Mouse (Mus musculus) stomach, postnatal 0 days (tissue): ENCODE results near the gene Cetn3. TPM values are rescaled to one million over a fixed set of nuclear protein-coding genes. Genes with fewer than 3 reads are reported as not detected.
A peak's percentile ranks its signal among the peaks of the same experiment; 100 is the strongest.

ENCODE experiments used
- ATAC-seq: fragments of 200-750 bp; cut with Nextera tagmentation; 2 replicates; pipeline ENCODE4 v1.8.0; 2017; ENCODE audit not compliant: low FRiP score, low TSS enrichment
- DNase-seq: peaks from one replicate; pipeline ENCODE4 v3.0.0-alpha.2; 2016; ENCODE audit warnings: low spot score
- H3K27ac ChIP-seq: fragments of 300-500 bp; sonication (generic); replicated peaks from 2 replicates; pipeline ENCODE4 v1.5.1; 2014; ENCODE audit warnings: mild to moderate bottlenecking, control low read depth
- H3K27me3 ChIP-seq: fragments of 300-500 bp; sonication (generic); 2 replicates; pipeline ENCODE4 v1.6.1; 2014; ENCODE audit warnings: low read length; ENCODE audit not compliant: control insufficient read depth, insufficient read depth
- H3K36me3 ChIP-seq: fragments of 300-500 bp; sonication (generic); 2 replicates; pipeline ENCODE4 v1.6.1; 2014; ENCODE audit warnings: low read length, mixed read lengths; ENCODE audit not compliant: control insufficient read depth, insufficient read depth
- H3K4me1 ChIP-seq: fragments of 300-500 bp; sonication (generic); replicated peaks from 2 replicates; pipeline ENCODE4 v1.6.1; 2014; ENCODE audit warnings: antibody characterized with exemption; ENCODE audit not compliant: control insufficient read depth, insufficient read depth
- H3K4me2 ChIP-seq: fragments of 300-500 bp; sonication (generic); replicated peaks from 2 replicates; pipeline ENCODE4 v1.6.1; 2014; ENCODE audit warnings: low read depth, mild to moderate bottlenecking, control low read depth, moderate library complexity
- H3K4me3 ChIP-seq: fragments of 300-500 bp; sonication (generic); 2 replicates; pipeline ENCODE4 v1.5.1; 2014; ENCODE audit warnings: low read depth, low read length, control low read depth
- H3K9ac ChIP-seq: fragments of 300-500 bp; sonication (generic); 2 replicates; pipeline ENCODE4 v1.6.1; 2014; ENCODE audit warnings: mild to moderate bottlenecking, low read length, control low read depth, mixed read lengths
- H3K9me3 ChIP-seq: fragments of 300-500 bp; sonication (generic); 2 replicates; pipeline ENCODE4 v1.6.1; 2016; ENCODE audit warnings: low read length; ENCODE audit not compliant: control insufficient read depth
- CTCF ChIP-seq: IDR thresholded peaks from 2 replicates; pipeline ENCODE4 v1.5.1; 2016; ENCODE audit warnings: antibody characterized with exemption, low read depth, mild to moderate bottlenecking, moderate library complexity
- EP300 ChIP-seq: optimal IDR thresholded peaks from 2 replicates; pipeline ENCODE3; 2016; ENCODE audit warnings: antibody characterized with exemption
- whole genome bisulfite sequencing: fragments of 180-500 bp; shearing (Covaris S2); extraction: QIAGEN DNeasy Blood & Tissue Kit; methylation state at CpG from one replicate; pipeline ENCODE4 v1.1.7; 2014; 5-methylcytosine and 5-hydroxymethylcytosine counted together
- polyA plus RNA-seq: library from polyadenylated mRNA; unstranded; fragments of >200 nt; fragmentation: Nextera tagmentation; extraction: Ambion mirVana; gene quantifications from 2 replicates; pipeline ENCODE4 v1.2.1, GENCODE M21; 2015

The Cetn3 gene
- polyA plus RNA-seq, 1 experiment from 2014 or later: 166 TPM

DNA sequence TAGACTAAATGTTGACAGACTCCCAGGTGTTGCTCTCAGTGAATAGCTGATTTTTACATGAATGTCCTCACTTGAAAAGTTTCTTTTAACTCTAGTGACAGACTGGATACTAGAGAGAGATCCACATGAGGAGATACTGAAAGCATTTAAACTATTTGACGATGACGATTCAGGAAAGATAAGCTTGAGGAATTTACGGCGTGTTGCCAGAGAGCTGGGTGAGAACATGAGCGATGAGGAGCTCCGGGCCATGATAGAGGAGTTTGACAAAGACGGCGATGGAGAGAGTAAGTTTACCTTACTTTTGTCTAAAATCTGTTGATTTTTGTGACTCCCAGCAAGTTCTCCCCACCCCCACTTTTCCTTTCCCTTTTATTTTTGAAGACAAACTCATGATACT, 9.0 kb downstream of the Cetn3 start:
- Histone ChIP-seq H3K27me3 (no peaks in the 10 kb centered on the region), H3K4me1 (no peaks in the 10 kb centered on the region), H3K4me3 (no peak overlapping the region), H3K9me3 (no peaks in the 10 kb centered on the region), H3K27ac (no peak overlapping the region), H3K9ac (no peak overlapping the region), H3K36me3 (0 out of 2 replicates have a peak, but pooled peaks cover 9% of the 10 kb centered on the region), H3K4me2 (no peak overlapping the region)
- DNase-seq (no peak), ATAC-seq (no peak)
- 34% methylated on average over 8 of the region's 8 CpGs for WGBS
- TF ChIP-seq CTCF: no peak
- no peak for TF ChIP-seq EP300

DNA sequence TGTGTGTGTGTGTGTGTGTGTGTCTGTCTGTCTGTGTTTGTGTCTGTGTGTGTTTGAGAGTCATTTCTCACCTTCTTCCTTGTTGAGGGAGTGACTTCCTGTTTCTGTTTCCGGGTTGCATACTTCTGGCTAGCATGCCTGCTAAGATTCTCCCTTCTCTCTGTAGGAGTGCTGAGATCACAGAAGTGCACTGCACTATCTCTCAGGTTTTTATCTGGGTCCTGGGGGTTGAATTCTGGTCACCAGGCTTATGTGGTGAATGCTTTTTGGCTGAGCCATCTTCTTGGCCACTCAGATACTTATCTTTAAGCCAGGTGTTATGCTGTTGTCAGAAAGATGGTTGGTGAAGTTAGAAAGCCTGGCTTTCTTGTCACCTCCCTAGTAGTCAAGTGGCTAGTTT, 11.0 kb downstream of the Cetn3 start:
- ATAC-seq: no peak
- 0 out of 2 replicates have a peak, but pooled peaks cover 9% of the 10 kb centered on the region for H3K36me3 ChIP-seq
- TF ChIP-seq EP300 (no peak), CTCF (no peak)
- WGBS: 41% methylated on average over 1 of the region's 1 CpGs
- H3K4me1 ChIP-seq: no peaks in the 10 kb centered on the region
- H3K27ac ChIP-seq: no peak overlapping the region
- no peaks in the 10 kb centered on the region for H3K27me3 ChIP-seq
- no peak overlapping the region for H3K9ac ChIP-seq
- no peak for DNase-seq
- no peak overlapping the region for H3K4me3 ChIP-seq
- H3K4me2 ChIP-seq: no peak overlapping the region
- no peaks in the 10 kb centered on the region for H3K9me3 ChIP-seq

DNA sequence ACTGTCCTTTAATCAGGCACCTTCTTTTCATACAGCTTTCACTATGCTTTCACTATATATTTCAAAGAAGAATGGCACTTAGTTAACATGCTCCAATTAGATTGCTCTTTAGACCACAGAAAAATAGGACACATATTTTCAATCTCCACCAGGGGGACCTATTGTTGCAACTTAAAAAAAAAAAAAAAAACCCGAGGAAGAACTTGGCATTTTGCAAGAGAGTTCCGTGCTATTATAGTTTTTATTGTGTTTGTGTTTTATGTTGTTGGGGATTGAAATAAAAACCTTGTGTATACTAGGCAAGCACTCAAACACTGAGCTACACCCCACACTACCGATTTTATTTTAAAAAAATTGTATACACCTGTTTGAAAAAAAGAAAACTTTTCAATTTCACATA, 18.2 kb downstream of the Cetn3 start:
- WGBS: 27% methylated on average over 3 of the region's 3 CpGs

DNA sequence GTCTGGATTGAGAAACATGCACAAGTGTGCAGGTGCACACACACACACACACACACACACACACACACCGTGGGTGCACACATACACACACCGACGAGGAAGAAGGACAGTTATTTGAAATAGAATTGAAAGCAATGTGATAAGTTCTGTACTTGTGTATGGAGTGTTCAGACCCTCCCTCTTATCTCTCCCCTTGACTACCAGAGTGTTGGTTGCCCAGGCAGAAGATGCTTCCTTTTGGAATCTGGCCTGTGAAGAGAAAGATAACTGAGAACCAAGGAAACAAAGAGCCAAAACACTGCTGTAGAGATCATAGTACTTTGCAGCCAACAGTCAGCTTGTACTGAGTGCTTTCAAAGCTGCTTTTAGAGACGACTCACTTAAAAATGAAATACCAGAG, 20.8 kb downstream of the Cetn3 start:
- no peak for DNase-seq
- no peak overlapping the region for H3K4me3 ChIP-seq
- no peak for TF ChIP-seq EP300
- TF ChIP-seq CTCF: no peak
- H3K4me2 ChIP-seq: no peak overlapping the region
- WGBS: 91% methylated on average over 4 of the region's 4 CpGs
- H3K4me1 ChIP-seq: no peaks in the 10 kb centered on the region
- no peak overlapping the region for H3K9ac ChIP-seq
- no peaks in the 10 kb centered on the region for H3K9me3 ChIP-seq
- H3K27me3 ChIP-seq: no peaks in the 10 kb centered on the region
- no peak for ATAC-seq
- no peaks in the 10 kb centered on the region for H3K36me3 ChIP-seq
- no peak overlapping the region for H3K27ac ChIP-seq

More for the DNA sequence above, 18.2 kb downstream of the Cetn3 start:
- H3K4me3 ChIP-seq: no peak overlapping the region
- H3K9ac ChIP-seq: no peak overlapping the region
- H3K4me2 ChIP-seq: no peak overlapping the region
- no peaks in the 10 kb centered on the region for H3K9me3 ChIP-seq
- TF ChIP-seq EP300 (no peak), CTCF (peak; percentile 63)
- no peak for ATAC-seq
- H3K36me3 ChIP-seq: 0 out of 2 replicates have a peak, but pooled peaks cover 2% of the 10 kb centered on the region
- no peak for DNase-seq
- H3K27ac ChIP-seq: no peak overlapping the region
- no peaks in the 10 kb centered on the region for H3K4me1 ChIP-seq
- no peaks in the 10 kb centered on the region for H3K27me3 ChIP-seq

- H3K36me3 ChIP-seq: no peaks in the 10 kb centered on the region
- H3K27me3 ChIP-seq: no peaks in the 10 kb centered on the region
- no peak overlapping the region for H3K9ac ChIP-seq
- peak; percentile 21 for TF ChIP-seq CTCF
- no peak for TF ChIP-seq EP300
- no peak for ATAC-seq
- H3K4me3 ChIP-seq: no peak overlapping the region
- no peak overlapping the region for H3K27ac ChIP-seq
- no peaks in the 10 kb centered on the region for H3K9me3 ChIP-seq
- H3K4me1 ChIP-seq: no peaks in the 10 kb centered on the region
- no peak for DNase-seq
- H3K4me2 ChIP-seq: no peak overlapping the region
These were observed 39.9 kb downstream of the Cetn3 start for GRCm38 (mm10) chr13:81822750-81823149.

DNA sequence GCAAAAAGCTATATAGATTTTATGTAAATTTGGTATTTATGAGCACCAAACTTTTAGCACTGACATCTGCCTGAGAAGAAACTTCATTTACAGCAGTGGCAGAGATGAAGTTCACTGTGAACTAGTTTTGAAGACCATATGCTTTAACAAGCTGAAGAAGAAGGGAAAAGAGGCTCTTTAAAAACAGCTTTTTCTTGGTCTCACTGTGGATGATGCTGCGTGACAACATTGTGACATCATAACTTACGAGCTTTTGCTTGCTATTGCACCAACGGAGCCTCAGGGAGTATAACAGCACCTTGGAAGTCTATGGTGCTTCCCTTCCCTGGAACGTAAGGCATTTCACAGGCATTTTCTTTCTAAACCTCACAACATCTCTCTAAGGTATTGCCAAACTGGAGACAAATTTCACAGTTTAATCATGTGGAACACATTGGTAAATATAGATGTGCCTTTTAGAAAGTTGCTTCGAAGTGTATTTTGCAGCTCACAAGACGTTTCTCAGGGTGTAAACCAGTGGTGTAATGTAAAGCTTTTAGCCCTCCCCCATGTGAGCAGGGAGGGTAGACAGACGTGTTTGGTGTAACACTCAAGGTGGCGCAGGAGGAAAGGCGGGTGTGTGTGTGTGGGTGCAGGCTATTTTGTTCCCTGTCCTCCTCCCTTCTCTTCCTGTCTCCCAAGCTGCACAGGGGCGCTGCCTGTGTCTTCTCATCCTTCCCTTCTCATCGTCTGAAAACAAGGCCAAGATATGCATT, 41.9 kb downstream of the Cetn3 start:
- H3K9me3 ChIP-seq: no peaks in the 10 kb centered on the region
- H3K27me3 ChIP-seq: no peaks in the 10 kb centered on the region
- no peak for DNase-seq
- no peak overlapping the region for H3K27ac ChIP-seq
- TF ChIP-seq CTCF (no peak), EP300 (no peak)
- H3K4me1 ChIP-seq: no peaks in the 10 kb centered on the region
- WGBS: 69% methylated on average over 11 of the region's 11 CpGs
- no peak overlapping the region for H3K4me3 ChIP-seq
- H3K9ac ChIP-seq: no peak overlapping the region
- ATAC-seq: no peak
- no peak overlapping the region for H3K4me2 ChIP-seq
- H3K36me3 ChIP-seq: no peaks in the 10 kb centered on the region
